Mouse (Mus musculus): ENCODE data around the gene Rpgrip1l. TPM values are rescaled to one million over a fixed set of nuclear protein-coding genes. Genes with fewer than 3 reads are reported as not detected.

Rpgrip1l gene
- polyA plus RNA-seq (2015; fragmentation: Nextera tagmentation; extraction: Ambion mirVana): 8.6 and 8.7 TPM in 2 replicates

DNA sequence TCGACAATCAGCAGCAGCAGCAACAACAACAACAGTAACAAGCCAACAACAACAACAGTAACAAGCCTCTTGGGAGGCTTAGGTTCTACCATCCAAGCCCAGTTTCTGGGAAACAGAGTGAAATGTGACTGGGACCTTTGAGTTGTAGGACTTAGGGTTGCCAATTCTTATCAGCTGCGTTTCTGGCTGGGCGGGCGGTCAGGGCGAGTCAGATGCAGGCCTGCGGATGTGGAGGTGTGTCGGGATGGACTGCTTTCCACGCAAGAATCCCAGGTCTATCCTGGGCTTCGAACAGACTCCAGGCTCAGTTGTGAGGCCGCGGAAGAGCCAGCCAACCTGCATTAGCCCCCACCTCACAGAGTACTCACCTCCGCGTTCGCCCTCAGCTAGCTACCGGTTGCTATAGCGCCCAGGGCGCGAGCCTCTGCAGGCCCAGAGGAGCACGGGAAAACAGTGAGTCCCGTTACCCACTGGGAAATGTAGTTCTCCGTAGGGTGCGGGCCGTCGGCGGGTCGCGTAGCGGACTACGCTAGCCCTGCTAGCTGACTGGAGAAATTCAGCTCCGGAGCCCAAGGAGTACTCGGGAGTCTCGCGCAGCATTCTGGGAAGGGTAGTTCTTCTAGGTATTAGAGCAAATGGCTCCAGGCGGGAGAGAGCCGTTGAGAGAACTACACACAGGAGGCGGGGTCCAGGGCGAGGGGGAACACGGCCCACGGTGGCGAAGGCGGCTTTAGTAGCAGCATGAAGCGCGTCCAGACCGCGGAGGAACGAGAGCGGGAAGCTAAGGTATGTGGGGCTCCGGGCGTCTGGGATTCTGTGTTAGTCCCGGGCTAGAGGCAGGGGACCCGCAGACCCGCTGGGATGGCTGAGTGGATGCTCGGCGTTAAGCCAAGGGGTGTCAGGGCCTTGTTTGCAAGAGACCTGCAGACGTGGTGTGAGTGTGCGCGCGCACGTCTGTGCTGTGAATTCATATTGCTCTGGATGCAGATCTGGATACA is at the start of gene Rpgrip1l, which contains the start of gene Fto:
Gene Rpgrip1l (minus strand): TSS at position 428 of the 998 bp plus-strand sequence.
Gene Fto (plus strand): TSS at position 691 of the 998 bp plus-strand sequence.
- H3K36me3 ChIP-seq (ENCODE audit: insufficient read depth, low read length): no peaks in the 10 kb centered on the region
- H3K4me3 ChIP-seq (replicated peaks; ENCODE audit: low read depth, low read length): peak within 1 kb of the TSS; percentile 73
- no peaks in the 10 kb centered on the region for H3K9me3 ChIP-seq (replicated peaks; ENCODE audit: low read length)
- no peak for TF ChIP-seq CTCF (IDR thresholded peaks at IDR 0.05; ENCODE audit: low read depth)
- peak within 1 kb of the TSS; percentile 84 for H3K9ac ChIP-seq (ENCODE audit: low read depth, low read length)
- ATAC-seq (replicated peaks; ENCODE audit: low FRiP score, low read depth) (peak; percentile 99), DNase-seq (ENCODE audit: low spot score) (peak; percentile 100)
- no peaks in the 10 kb centered on the region for H3K27me3 ChIP-seq (ENCODE audit: insufficient read depth, low read length)
- WGBS: under 1% methylated on average over 59 of the region's 59 CpGs
- peaks cover 5% of the 10 kb centered on the region; the same call in 1 of the 2 replicates for H3K4me1 ChIP-seq (replicated peaks; ENCODE audit: insufficient read depth, low read length)
- H3K27ac ChIP-seq: peak within 1 kb of the TSS; percentile 67
- H3K4me2 ChIP-seq (ENCODE audit: low read length): peak within 1 kb of the TSS; percentile 86

- Histone ChIP-seq H3K4me2 (ENCODE audit: low read length) (no peak overlapping the region), H3K9ac (ENCODE audit: low read depth, low read length) (no peak overlapping the region), H3K4me3 (replicated peaks; ENCODE audit: low read depth, low read length) (no peak overlapping the region)
Observed at GRCm38 (mm10) chr8:91360644-91361357, 47.7 kb upstream of the Rpgrip1l start.

GRCm38 (mm10) chr8:91359511-91359910 is 46.4 kb upstream of the Rpgrip1l start:
- H3K4me2 ChIP-seq (ENCODE audit: low read length): no peak overlapping the region
- 75% methylated on average over 9 of the region's 9 CpGs for WGBS
- no peaks in the 10 kb centered on the region for H3K36me3 ChIP-seq (ENCODE audit: insufficient read depth, low read length)
- no peaks in the 10 kb centered on the region for H3K4me1 ChIP-seq (replicated peaks; ENCODE audit: insufficient read depth, low read length)
- ATAC-seq (replicated peaks; ENCODE audit: low FRiP score, low read depth): no peak
- DNase-seq (ENCODE audit: low spot score): no peak
- no peak overlapping the region for H3K4me3 ChIP-seq (replicated peaks; ENCODE audit: low read depth, low read length)
- H3K27ac ChIP-seq: no peak overlapping the region
- no peak overlapping the region for H3K9ac ChIP-seq (ENCODE audit: low read depth, low read length)
- no peaks in the 10 kb centered on the region for H3K9me3 ChIP-seq (replicated peaks; ENCODE audit: low read length)
- H3K27me3 ChIP-seq (ENCODE audit: insufficient read depth, low read length): no peaks in the 10 kb centered on the region
- no peak for TF ChIP-seq CTCF (IDR thresholded peaks at IDR 0.05; ENCODE audit: low read depth)

More at GRCm38 (mm10) chr8:91360644-91361357, 47.7 kb upstream of the Rpgrip1l start:
- no peaks in the 10 kb centered on the region for H3K4me1 ChIP-seq (replicated peaks; ENCODE audit: insufficient read depth, low read length)
- H3K9me3 ChIP-seq (replicated peaks; ENCODE audit: low read length): no peaks in the 10 kb centered on the region
- TF ChIP-seq CTCF (IDR thresholded peaks at IDR 0.05; ENCODE audit: low read depth): no peak
- no peak for ATAC-seq (replicated peaks; ENCODE audit: low FRiP score, low read depth)
- no peaks in the 10 kb centered on the region for H3K36me3 ChIP-seq (ENCODE audit: insufficient read depth, low read length)
- 67% methylated on average over 10 of the region's 10 CpGs for WGBS
- peak; percentile 47 for DNase-seq (ENCODE audit: low spot score)
- H3K27ac ChIP-seq: no peak overlapping the region
- no peaks in the 10 kb centered on the region for H3K27me3 ChIP-seq (ENCODE audit: insufficient read depth, low read length)

DNA sequence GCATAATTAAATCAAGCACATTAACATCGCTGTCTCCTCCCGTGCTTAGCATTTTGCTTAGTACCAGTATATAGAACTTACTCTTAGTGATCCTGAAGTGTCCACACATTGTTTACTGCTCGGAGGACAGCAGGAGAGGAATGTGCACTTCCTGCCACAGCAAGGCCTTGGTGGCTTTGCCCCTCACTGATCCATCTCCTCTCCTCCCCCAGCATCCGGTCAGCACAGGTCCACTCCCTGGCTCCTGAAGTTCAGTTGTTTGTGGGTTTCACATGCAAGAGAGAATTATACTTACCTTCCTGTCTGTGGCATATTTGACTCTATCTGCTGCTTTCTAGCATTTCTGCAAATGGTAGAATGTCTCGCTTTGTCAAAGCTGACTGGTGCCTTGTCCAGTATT is 45.0 kb upstream of the Rpgrip1l start:
- H3K27ac ChIP-seq: no peak overlapping the region

DNA sequence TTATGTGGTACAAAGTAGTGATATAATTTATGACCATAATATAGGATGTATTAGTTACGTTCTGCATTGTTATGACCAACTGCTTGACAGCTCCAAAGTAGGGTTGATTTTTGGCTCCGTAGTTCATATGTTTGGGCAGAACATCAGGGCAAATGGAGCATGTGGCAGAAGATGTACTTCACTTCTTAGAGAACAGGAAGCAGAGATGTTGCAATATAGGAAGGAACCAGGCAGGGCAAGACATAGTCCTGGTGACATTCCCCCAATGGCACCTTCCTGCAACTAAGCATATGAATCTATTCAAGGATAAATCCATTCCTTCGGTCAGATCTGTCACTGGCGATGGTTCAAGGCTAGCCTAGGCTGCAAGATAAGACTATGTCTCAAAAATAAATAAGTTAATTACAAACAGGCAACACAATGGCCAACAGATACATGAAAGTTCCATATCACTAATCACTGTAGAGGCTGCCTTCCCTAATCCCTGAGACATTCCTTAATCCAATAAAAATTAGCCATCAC is 44.5 kb upstream of the Rpgrip1l start:
- no peak overlapping the region for H3K9ac ChIP-seq (ENCODE audit: low read depth, low read length)
- ATAC-seq (replicated peaks; ENCODE audit: low FRiP score, low read depth) (no peak), DNase-seq (ENCODE audit: low spot score) (no peak)
- 86% methylated on average over 4 of the region's 4 CpGs for WGBS
- TF ChIP-seq CTCF (IDR thresholded peaks at IDR 0.05; ENCODE audit: low read depth): no peak
- H3K4me3 ChIP-seq (replicated peaks; ENCODE audit: low read depth, low read length): no peak overlapping the region
- no peaks in the 10 kb centered on the region for H3K4me1 ChIP-seq (replicated peaks; ENCODE audit: insufficient read depth, low read length)
- no peaks in the 10 kb centered on the region for H3K27me3 ChIP-seq (ENCODE audit: insufficient read depth, low read length)
- no peak overlapping the region for H3K27ac ChIP-seq
- no peaks in the 10 kb centered on the region for H3K36me3 ChIP-seq (ENCODE audit: insufficient read depth, low read length)
- H3K9me3 ChIP-seq (replicated peaks; ENCODE audit: low read length): no peaks in the 10 kb centered on the region
- H3K4me2 ChIP-seq (ENCODE audit: low read length): no peak overlapping the region

More for the DNA sequence above, 45.0 kb upstream of the Rpgrip1l start:
- ATAC-seq (replicated peaks; ENCODE audit: low FRiP score, low read depth) (no peak), DNase-seq (ENCODE audit: low spot score) (no peak)
- H3K4me1 ChIP-seq (replicated peaks; ENCODE audit: insufficient read depth, low read length): no peaks in the 10 kb centered on the region
- 69% methylated on average over 5 of the region's 5 CpGs for WGBS
- H3K4me3 ChIP-seq (replicated peaks; ENCODE audit: low read depth, low read length): no peak overlapping the region
- no peaks in the 10 kb centered on the region for H3K27me3 ChIP-seq (ENCODE audit: insufficient read depth, low read length)
- H3K9me3 ChIP-seq (replicated peaks; ENCODE audit: low read length): no peaks in the 10 kb centered on the region
- no peaks in the 10 kb centered on the region for H3K36me3 ChIP-seq (ENCODE audit: insufficient read depth, low read length)
- no peak for TF ChIP-seq CTCF (IDR thresholded peaks at IDR 0.05; ENCODE audit: low read depth)
- H3K4me2 ChIP-seq (ENCODE audit: low read length): no peak overlapping the region
- H3K9ac ChIP-seq (ENCODE audit: low read depth, low read length): no peak overlapping the region
